Mouse (Mus musculus) liver, embryonic 14.5 days (tissue): Measurements from ENCODE around the gene Wasf3. TPM values are rescaled to one million over a fixed set of nuclear protein-coding genes. Genes with fewer than 3 reads are reported as not detected.

Experiments
- ATAC-seq: fragments of 200-750 bp; cut with Nextera tagmentation; 2 replicates; pipeline ENCODE4 v1.8.0; 2017; ENCODE audit warnings: moderate number of reproducible peaks, mild to moderate bottlenecking, moderate library complexity; ENCODE audit not compliant: insufficient read depth
- DNase-seq, 3 experiments: peaks; one replicate each; pipeline ENCODE4 v3.0.0-alpha.2; 2012 to 2013; ENCODE audit warnings: low read depth in 3 of 3, low spot score in 3 of 3
- H3K27ac ChIP-seq: fragments of 300-500 bp; sonication (generic); 2 replicates; pipeline ENCODE4 v1.5.1; 2014; ENCODE audit warnings: moderate library complexity, mild to moderate bottlenecking, control low read depth, inconsistent platforms
- H3K27me3 ChIP-seq: fragments of 300-500 bp; sonication (generic); 2 replicates; pipeline ENCODE4 v1.6.1; 2014; ENCODE audit warnings: mild to moderate bottlenecking, low read length, moderate library complexity; ENCODE audit not compliant: control insufficient read depth, insufficient read depth
- H3K36me3 ChIP-seq: fragments of 300-500 bp; sonication (generic); replicated peaks from 2 replicates; pipeline ENCODE4 v1.6.1; 2014; ENCODE audit warnings: low read depth; ENCODE audit not compliant: control insufficient read depth, insufficient read depth
- H3K4me1 ChIP-seq, 2 experiments: fragments of 200-500 bp in 1 of 2; fragments of 300-500 bp in 1 of 2; sonication (generic) in 1 of 2; replicated peaks; 2 replicates each; pipeline ENCODE4 v1.6.1; 2012 to 2014; ENCODE audit warnings: antibody characterized with exemption in 1 of 2, inconsistent platforms in 1 of 2, low read length in 1 of 2; ENCODE audit not compliant: control insufficient read depth in 2 of 2, insufficient read depth in 2 of 2
- H3K4me2 ChIP-seq: fragments of 300-500 bp; sonication (generic); 2 replicates; pipeline ENCODE4 v1.6.1; 2014; ENCODE audit warnings: low read depth, mild to moderate bottlenecking, control low read depth, moderate library complexity
- H3K4me3 ChIP-seq, 2 experiments: fragments of 200-500 bp in 1 of 2; fragments of 300-500 bp in 1 of 2; sonication (generic) in 1 of 2; 2 replicates each; pipeline ENCODE4 v1.5.1; 2012 to 2014; ENCODE audit warnings: low read depth in 2 of 2, low read length in 2 of 2, mild to moderate bottlenecking in 2 of 2, control low read depth in 1 of 2, inconsistent platforms in 1 of 2, moderate library complexity in 1 of 2; ENCODE audit not compliant: insufficient read depth in 1 of 2
- H3K9ac ChIP-seq: fragments of 300-500 bp; sonication (generic); replicated peaks from 2 replicates; pipeline ENCODE4 v1.6.1; 2014; ENCODE audit warnings: mild to moderate bottlenecking, control low read depth, moderate library complexity
- H3K9me3 ChIP-seq: fragments of 300-500 bp; sonication (generic); 2 replicates; pipeline ENCODE4 v1.6.1; 2016; ENCODE audit warnings: low read length, mixed read lengths; ENCODE audit not compliant: control insufficient read depth
- CTCF ChIP-seq: IDR thresholded peaks from 2 replicates; pipeline ENCODE4 v1.5.1; 2016; ENCODE audit warnings: antibody characterized with exemption, low read depth, control low read depth
- EP300 ChIP-seq: IDR thresholded peaks from 2 replicates; pipeline ENCODE4 v1.6.1; 2016; ENCODE audit warnings: antibody characterized with exemption, low read depth
- WGBS: fragments of 180-500 bp; shearing (Covaris S2); extraction: QIAGEN DNeasy Blood & Tissue Kit; methylation state at CpG from one replicate; pipeline ENCODE4 v1.1.7; 2014; ENCODE audit not compliant: insufficient replicate concordance; 5-methylcytosine and 5-hydroxymethylcytosine counted together
- polyA plus RNA-seq, 2 experiments: library from polyadenylated mRNA; depleted of rRNA in 1 of 2; stranded (reverse) in 1 of 2; unstranded in 1 of 2; fragments of >200 nt; fragmentation: Nextera tagmentation in 1 of 2; extraction: Ambion mirVana in 1 of 2; gene quantifications; 2 replicates each; pipeline versions ENCODE4 v1.2.1 to v1.2.3; 2012 to 2014

Gene Wasf3
- polyA plus RNA-seq, 2 experiments, result 0.04 to 0.07 TPM

DNA sequence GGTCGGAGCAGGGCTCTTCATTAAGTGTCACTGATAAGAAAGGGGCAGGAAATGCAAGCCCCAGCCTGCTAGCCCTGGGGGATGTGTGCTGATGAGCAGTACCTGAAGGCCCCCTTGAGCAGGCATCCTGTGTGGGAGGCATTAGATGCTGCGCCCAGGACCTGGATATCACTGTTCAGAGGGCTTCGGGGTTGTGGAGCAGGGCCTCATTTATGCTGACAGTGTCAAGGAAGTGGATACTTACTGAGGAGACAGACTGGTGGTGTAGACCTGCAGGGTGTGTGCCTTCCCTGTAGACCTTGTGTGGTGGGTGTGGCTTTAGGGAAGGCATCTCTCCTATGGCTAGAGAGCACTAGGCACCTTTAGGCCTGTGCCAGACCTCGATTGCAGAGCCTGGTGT lies 29.8 kb downstream of the Wasf3 start:
- ATAC-seq, result no peak
- Histone ChIP-seq H3K4me1 (no peaks in the 10 kb centered on the region), H3K4me3 (no peak overlapping the region), H3K27ac (no peak overlapping the region), H3K9me3 (no peaks in the 10 kb centered on the region), H3K27me3 (no peaks in the 10 kb centered on the region), H3K9ac (no peak overlapping the region), H3K4me2 (no peak overlapping the region), H3K36me3 (no peaks in the 10 kb centered on the region)
- WGBS, result 41% methylated on average over 4 of the region's 4 CpGs
- no peak for TF ChIP-seq CTCF
- no peak for TF ChIP-seq EP300
- no peak for DNase-seq

DNA sequence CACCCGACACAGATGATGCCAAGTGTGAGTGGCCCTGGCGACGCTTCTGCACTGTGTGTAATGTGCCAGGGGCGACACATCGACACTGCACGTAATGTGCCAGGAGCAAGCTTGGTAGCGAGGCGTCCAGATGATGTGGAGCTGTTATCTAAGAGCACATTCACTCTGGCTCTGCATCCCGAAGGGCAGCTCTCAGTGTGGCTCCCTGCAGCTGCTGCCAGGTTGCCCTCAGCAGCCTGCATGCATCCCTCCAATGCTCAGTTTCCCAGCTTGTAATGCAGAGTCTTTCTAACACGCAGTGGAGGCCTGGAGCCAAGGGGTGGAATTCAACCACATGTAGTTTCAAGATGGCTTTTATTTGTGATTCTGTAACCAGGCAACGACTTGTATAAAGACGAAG lies 30.4 kb downstream of the Wasf3 start:
- WGBS, result 61% methylated on average over 12 of the region's 12 CpGs
- ATAC-seq (no peak), DNase-seq (no peak)
- H3K27ac ChIP-seq, result no peak overlapping the region
- no peaks in the 10 kb centered on the region for H3K36me3 ChIP-seq
- TF ChIP-seq EP300 (no peak), CTCF (no peak)
- H3K9me3 ChIP-seq, result no peaks in the 10 kb centered on the region
- H3K9ac ChIP-seq, result no peak overlapping the region
- H3K4me2 ChIP-seq, result no peak overlapping the region
- H3K27me3 ChIP-seq, result no peaks in the 10 kb centered on the region
- H3K4me3 ChIP-seq, result no peak overlapping the region
- H3K4me1 ChIP-seq, result no peaks in the 10 kb centered on the region

DNA sequence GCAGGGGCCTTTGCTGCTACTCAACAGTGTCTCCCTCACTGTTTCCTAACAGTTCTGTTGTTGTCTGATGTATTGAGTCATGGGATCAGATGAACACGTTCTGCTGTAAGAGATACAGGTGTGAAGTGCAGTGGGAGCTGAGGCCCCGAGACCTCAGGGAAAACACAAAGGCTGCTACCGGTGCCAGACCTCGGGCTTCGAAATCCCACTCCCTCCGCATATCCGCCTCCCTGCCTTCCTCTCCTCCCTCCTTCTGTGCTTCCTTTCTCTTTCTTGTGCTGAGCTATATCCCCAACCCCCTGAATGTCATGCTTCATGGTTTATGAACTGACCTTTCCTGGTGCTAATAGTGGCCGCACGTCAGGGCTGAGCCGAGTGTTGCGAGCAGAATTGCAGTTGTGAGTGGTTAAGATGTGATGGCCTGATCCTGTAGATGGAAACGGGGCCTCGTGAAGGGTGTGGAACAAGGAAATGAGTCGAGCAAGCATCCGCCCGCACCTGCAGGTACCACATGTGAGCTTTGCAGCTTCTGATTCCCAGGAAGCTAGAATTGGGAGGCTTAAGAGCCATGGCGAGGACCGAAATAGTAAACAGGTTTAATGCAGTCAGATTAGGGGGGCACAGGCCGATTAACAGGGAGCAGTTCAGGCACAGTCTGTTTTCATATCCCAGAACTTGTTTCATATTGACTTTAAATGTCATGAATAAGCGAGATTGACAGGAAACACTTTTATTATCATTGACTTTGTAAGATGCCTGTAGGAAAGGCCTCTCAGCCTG lies 31.7 kb downstream of the Wasf3 start:
- DNase-seq (no peak), ATAC-seq (no peak)
- WGBS, result 59% methylated on average over 20 of the region's 20 CpGs
- no peaks in the 10 kb centered on the region for H3K36me3 ChIP-seq
- no peak for TF ChIP-seq CTCF
- no peak for TF ChIP-seq EP300
- no peak overlapping the region for H3K9ac ChIP-seq
- no peak overlapping the region for H3K4me3 ChIP-seq
- no peak overlapping the region for H3K27ac ChIP-seq
- no peaks in the 10 kb centered on the region for H3K9me3 ChIP-seq
- H3K4me1 ChIP-seq, result no peaks in the 10 kb centered on the region
- H3K27me3 ChIP-seq, result no peaks in the 10 kb centered on the region
- no peak overlapping the region for H3K4me2 ChIP-seq

DNA sequence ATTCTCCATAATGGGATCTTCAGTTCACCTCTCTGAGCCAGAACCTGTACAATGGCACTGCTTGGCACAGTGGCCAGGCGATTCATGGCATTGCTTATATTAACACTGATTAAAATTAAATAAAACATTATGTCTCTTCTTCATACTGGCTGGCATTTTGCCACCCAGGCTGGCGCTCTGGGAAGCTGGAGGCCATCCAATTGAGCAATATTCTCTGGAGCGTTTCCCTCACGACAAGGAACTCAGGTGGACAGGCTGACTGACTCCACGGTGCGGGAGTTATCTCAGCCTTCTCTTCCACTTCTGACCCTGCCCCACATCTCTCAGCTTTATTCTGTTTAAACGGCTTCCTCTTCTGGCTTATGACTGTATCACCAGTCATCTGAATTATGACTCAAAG lies 33.3 kb downstream of the Wasf3 start:
- Histone ChIP-seq H3K4me3 (no peak overlapping the region), H3K9me3 (no peaks in the 10 kb centered on the region), H3K27me3 (no peaks in the 10 kb centered on the region), H3K27ac (no peak overlapping the region), H3K9ac (no peak overlapping the region), H3K36me3 (no peaks in the 10 kb centered on the region), H3K4me2 (no peak overlapping the region), H3K4me1 (no peaks in the 10 kb centered on the region)
- no peak for ATAC-seq
- no peak for DNase-seq
- TF ChIP-seq EP300 (no peak), CTCF (no peak)
- WGBS, result 68% methylated on average over 7 of the region's 7 CpGs

DNA sequence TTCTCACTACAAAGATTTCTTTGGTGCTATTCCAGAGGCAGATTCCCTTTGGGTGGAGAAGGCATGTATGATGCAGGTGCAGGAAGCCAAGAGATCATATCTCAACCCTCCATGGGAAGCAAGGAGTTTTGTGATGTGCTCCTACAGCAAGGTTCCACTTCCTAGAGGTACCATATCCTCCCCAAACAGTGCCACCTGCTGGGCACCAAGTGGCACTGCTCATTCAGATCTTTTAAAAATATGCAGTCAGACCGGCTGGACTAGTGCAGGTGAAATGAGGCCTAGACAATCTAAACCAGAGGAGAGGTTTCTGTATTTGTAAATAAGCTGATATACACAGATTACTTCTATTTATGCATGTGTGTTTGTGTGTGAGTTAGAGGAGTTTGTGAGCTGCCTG lies 35.3 kb downstream of the Wasf3 start:
- whole genome bisulfite sequencing, result 65% methylated on average over 1 of the region's 1 CpGs

More for the DNA sequence above, 35.3 kb downstream of the Wasf3 start:
- no peak overlapping the region for H3K27ac ChIP-seq
- no peak overlapping the region for H3K4me3 ChIP-seq
- no peaks in the 10 kb centered on the region for H3K4me1 ChIP-seq
- ATAC-seq (0 out of 2 replicates have a peak, but pooled peaks have one; percentile 18), DNase-seq (peak in 1 of 3 experiments; percentile 13)
- H3K9ac ChIP-seq, result no peak overlapping the region
- TF ChIP-seq EP300, result no peak
- TF ChIP-seq CTCF, result peak; percentile 82
- H3K9me3 ChIP-seq, result no peaks in the 10 kb centered on the region
- H3K27me3 ChIP-seq, result no peaks in the 10 kb centered on the region
- no peaks in the 10 kb centered on the region for H3K36me3 ChIP-seq
- no peak overlapping the region for H3K4me2 ChIP-seq
